Mouse (Mus musculus): ENCODE measurements around the gene Nanos3. TPM values are rescaled to one million over a fixed set of nuclear protein-coding genes. Genes with fewer than 3 reads are reported as not detected.

The Nanos3 gene
- polyA plus RNA-seq (2015; fragmentation: Nextera tagmentation; extraction: Ambion mirVana), result 8.1 and 8.5 TPM in 2 replicates

GRCm38 (mm10) chr8:84185117-84185516 is at the start of gene Nanos3:
Gene Nanos3 (minus strand): TSS chr8:84185217.
- Histone ChIP-seq H3K36me3 (replicated peaks) (no peaks in the 10 kb centered on the region), H3K4me3 (peak within 1 kb of the TSS; percentile 83), H3K9me3 (no peaks in the 10 kb centered on the region), H3K27ac (peak within 1 kb of the TSS; percentile 92), H3K27me3 (replicated peaks) (0 out of 2 replicates have a peak, but pooled peaks cover 5% of the 10 kb centered on the region), H3K4me2 (peak within 1 kb of the TSS; percentile 79), H3K4me1 (peaks cover 50% of the 10 kb centered on the region), H3K9ac (peak within 1 kb of the TSS; percentile 94)
- 94% methylated on average over 7 of the region's 7 CpGs for WGBS
- no peak for ATAC-seq (replicated peaks)

GRCm38 (mm10) chr8:84233055-84233454 is 48.0 kb upstream of the Nanos3 start:
- Histone ChIP-seq H3K36me3 (replicated peaks) (peaks cover 35% of the 10 kb centered on the region), H3K27ac (no peak overlapping the region), H3K9ac (no peak overlapping the region), H3K4me1 (peaks cover 38% of the 10 kb centered on the region), H3K27me3 (replicated peaks) (no peaks in the 10 kb centered on the region), H3K4me3 (no peak overlapping the region), H3K9me3 (no peaks in the 10 kb centered on the region), H3K4me2 (no peak overlapping the region)
- ATAC-seq (replicated peaks), result no peak
- WGBS, result 91% methylated on average over 2 of the region's 2 CpGs

GRCm38 (mm10) chr8:84230735-84231134 is 45.7 kb upstream of the Nanos3 start:
- no peak overlapping the region for H3K9ac ChIP-seq
- H3K4me1 ChIP-seq, result peaks cover 27% of the 10 kb centered on the region
- no peak overlapping the region for H3K27ac ChIP-seq
- no peak overlapping the region for H3K4me3 ChIP-seq
- no peaks in the 10 kb centered on the region for H3K27me3 ChIP-seq (replicated peaks)
- no peaks in the 10 kb centered on the region for H3K9me3 ChIP-seq
- no peak for ATAC-seq (replicated peaks)
- no peak overlapping the region for H3K4me2 ChIP-seq
- WGBS, result 83% methylated on average over 17 of the region's 17 CpGs
- peaks cover 53% of the 10 kb centered on the region for H3K36me3 ChIP-seq (replicated peaks)

- peaks cover 80% of the 10 kb centered on the region for H3K36me3 ChIP-seq (replicated peaks)
- no peak overlapping the region for H3K27ac ChIP-seq
- H3K4me2 ChIP-seq, result no peak overlapping the region
- H3K9ac ChIP-seq, result no peak overlapping the region
- no peaks in the 10 kb centered on the region for H3K27me3 ChIP-seq (replicated peaks)
- no peaks in the 10 kb centered on the region for H3K4me1 ChIP-seq
- WGBS, result 76% methylated on average over 21 of the region's 21 CpGs
- ATAC-seq (replicated peaks), result no peak
- H3K4me3 ChIP-seq, result no peak overlapping the region
- H3K9me3 ChIP-seq, result no peaks in the 10 kb centered on the region
These were observed 38.5 kb upstream of the Nanos3 start for GRCm38 (mm10) chr8:84223322-84224029.

- H3K9me3 ChIP-seq, result no peaks in the 10 kb centered on the region
- H3K27ac ChIP-seq, result no peak overlapping the region
- H3K4me3 ChIP-seq, result no peak overlapping the region
- H3K27me3 ChIP-seq (replicated peaks), result no peaks in the 10 kb centered on the region
- WGBS, result 94% methylated on average over 9 of the region's 9 CpGs
- H3K9ac ChIP-seq, result no peak overlapping the region
- H3K4me2 ChIP-seq, result no peak overlapping the region
- no peaks in the 10 kb centered on the region for H3K4me1 ChIP-seq
- peaks cover 81% of the 10 kb centered on the region for H3K36me3 ChIP-seq (replicated peaks)
- no peak for ATAC-seq (replicated peaks)
These were observed 37.6 kb upstream of the Nanos3 start for GRCm38 (mm10) chr8:84222566-84223165.

GRCm38 (mm10) chr8:84220105-84220504 is 35.1 kb upstream of the Nanos3 start:
- no peaks in the 10 kb centered on the region for H3K4me1 ChIP-seq
- no peak overlapping the region for H3K4me2 ChIP-seq
- H3K9me3 ChIP-seq, result no peaks in the 10 kb centered on the region
- H3K4me3 ChIP-seq, result no peak overlapping the region
- peaks cover 78% of the 10 kb centered on the region for H3K36me3 ChIP-seq (replicated peaks)
- ATAC-seq (replicated peaks), result no peak
- WGBS, result 88% methylated on average over 7 of the region's 7 CpGs
- H3K27me3 ChIP-seq (replicated peaks), result no peaks in the 10 kb centered on the region
- H3K9ac ChIP-seq, result no peak overlapping the region
- H3K27ac ChIP-seq, result no peak overlapping the region

GRCm38 (mm10) chr8:84218143-84218542 is 33.1 kb upstream of the Nanos3 start:
- Histone ChIP-seq H3K27me3 (replicated peaks) (no peaks in the 10 kb centered on the region), H3K9ac (no peak overlapping the region), H3K4me1 (no peaks in the 10 kb centered on the region), H3K36me3 (replicated peaks) (peaks cover 77% of the 10 kb centered on the region), H3K27ac (no peak overlapping the region), H3K4me3 (no peak overlapping the region), H3K4me2 (no peak overlapping the region), H3K9me3 (no peaks in the 10 kb centered on the region)
- WGBS, result 96% methylated on average over 5 of the region's 5 CpGs
- ATAC-seq (replicated peaks), result no peak

- Histone ChIP-seq H3K27me3 (replicated peaks) (no peaks in the 10 kb centered on the region), H3K4me2 (no peak overlapping the region), H3K36me3 (replicated peaks) (peaks cover 78% of the 10 kb centered on the region), H3K9ac (no peak overlapping the region), H3K4me3 (no peak overlapping the region), H3K9me3 (no peaks in the 10 kb centered on the region), H3K27ac (no peak overlapping the region), H3K4me1 (no peaks in the 10 kb centered on the region)
- ATAC-seq (replicated peaks), result no peak
- WGBS, result 95% methylated on average over 11 of the region's 11 CpGs
These were observed 32.2 kb upstream of the Nanos3 start for GRCm38 (mm10) chr8:84217206-84217605.

GRCm38 (mm10) chr8:84213277-84213676 is 28.3 kb upstream of the Nanos3 start:
- H3K27me3 ChIP-seq (replicated peaks), result no peaks in the 10 kb centered on the region
- peaks cover 21% of the 10 kb centered on the region for H3K4me1 ChIP-seq
- H3K27ac ChIP-seq, result no peak overlapping the region
- no peak overlapping the region for H3K4me2 ChIP-seq
- H3K4me3 ChIP-seq, result no peak overlapping the region
- H3K36me3 ChIP-seq (replicated peaks), result peaks cover 64% of the 10 kb centered on the region
- ATAC-seq (replicated peaks), result no peak
- WGBS, result 95% methylated on average over 4 of the region's 4 CpGs
- H3K9me3 ChIP-seq, result no peaks in the 10 kb centered on the region
- no peak overlapping the region for H3K9ac ChIP-seq

- H3K9ac ChIP-seq, result no peak overlapping the region
- no peak for ATAC-seq (replicated peaks)
- H3K9me3 ChIP-seq, result no peaks in the 10 kb centered on the region
- no peaks in the 10 kb centered on the region for H3K27me3 ChIP-seq (replicated peaks)
- WGBS, result 93% methylated on average over 31 of the region's 31 CpGs
- H3K36me3 ChIP-seq (replicated peaks), result peaks cover 52% of the 10 kb centered on the region
- no peak overlapping the region for H3K27ac ChIP-seq
- no peak overlapping the region for H3K4me2 ChIP-seq
- no peak overlapping the region for H3K4me3 ChIP-seq
- peaks cover 27% of the 10 kb centered on the region for H3K4me1 ChIP-seq
These were observed 27.0 kb upstream of the Nanos3 start for GRCm38 (mm10) chr8:84211881-84212563.

- Histone ChIP-seq H3K4me1 (peaks cover 27% of the 10 kb centered on the region), H3K9me3 (no peaks in the 10 kb centered on the region), H3K4me3 (no peak overlapping the region), H3K36me3 (replicated peaks) (peaks cover 49% of the 10 kb centered on the region), H3K4me2 (no peak overlapping the region), H3K9ac (no peak overlapping the region), H3K27me3 (replicated peaks) (no peaks in the 10 kb centered on the region), H3K27ac (no peak overlapping the region)
- no peak for ATAC-seq (replicated peaks)
- 100% methylated on average over 3 of the region's 3 CpGs for WGBS
These were observed 26.2 kb upstream of the Nanos3 start for GRCm38 (mm10) chr8:84211202-84211601.

- Histone ChIP-seq H3K4me2 (peak overlapping the region; percentile 30), H3K36me3 (replicated peaks) (peaks cover 41% of the 10 kb centered on the region), H3K4me3 (peak overlapping the region; percentile 14; the same call in 1 of the 2 replicates), H3K27me3 (replicated peaks) (no peaks in the 10 kb centered on the region), H3K4me1 (peaks cover 27% of the 10 kb centered on the region), H3K9ac (no peak overlapping the region), H3K27ac (no peak overlapping the region), H3K9me3 (no peaks in the 10 kb centered on the region)
- peak; percentile 12; the same call in 1 of the 2 replicates for ATAC-seq (replicated peaks)
- 57% methylated on average over 34 of the region's 34 CpGs for WGBS
These were observed 25.3 kb upstream of the Nanos3 start for GRCm38 (mm10) chr8:84210167-84210791.
